Mouse (Mus musculus) frontal cortex, adult 2 months (tissue): ENCODE results near the gene 4932414N04Rik. TPM values are rescaled to one million over a fixed set of nuclear protein-coding genes. Genes with fewer than 3 reads are reported as not detected.
"Not testable (repeated sequence)": the region's sequence is repeated elsewhere in the genome, so short reads cannot be mapped to it uniquely, and the experiment has no call there.

ENCODE experiments used
- DNase-seq, 2 experiments: peaks; one replicate each; pipeline ENCODE4 v3.0.0; 2022; ENCODE audit warnings: low spot score in 1 of 2; ENCODE audit errors: extremely low spot score in 1 of 2
- polyA plus RNA-seq: library from polyadenylated mRNA; depleted of rRNA; stranded (reverse); fragments of >200 nt; gene quantifications from 2 replicates; pipeline ENCODE4 v1.2.3, GENCODE M21; 2012; rRNA removed

The 4932414N04Rik gene
- polyA plus RNA-seq, result not detected in 2 replicates

DNA sequence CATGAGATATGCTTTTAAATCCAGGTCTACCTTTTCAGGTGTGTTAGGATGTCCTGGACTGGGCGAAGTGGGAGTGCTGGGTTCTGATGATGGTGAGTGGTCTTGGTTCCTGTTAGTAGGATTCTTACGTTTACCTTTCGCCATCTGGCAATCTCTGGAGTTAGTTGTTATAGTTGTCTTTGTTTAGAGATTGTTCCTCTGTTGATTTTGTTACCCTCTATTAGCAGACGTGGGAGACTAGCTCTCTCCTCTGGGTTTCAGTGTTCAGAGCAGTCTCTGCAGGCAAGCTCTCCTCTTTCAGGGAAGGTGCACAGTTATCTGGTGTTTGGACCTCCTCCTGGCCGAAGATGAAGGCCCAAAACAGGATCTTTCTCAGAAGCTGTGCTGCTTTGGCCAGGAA is at the start of gene 4932414N04Rik:
Gene 4932414N04Rik, plus strand, starts transcription at position 301 of the 400 bp plus-strand sequence.
- DNase-seq, result not testable (repeated sequence)

DNA sequence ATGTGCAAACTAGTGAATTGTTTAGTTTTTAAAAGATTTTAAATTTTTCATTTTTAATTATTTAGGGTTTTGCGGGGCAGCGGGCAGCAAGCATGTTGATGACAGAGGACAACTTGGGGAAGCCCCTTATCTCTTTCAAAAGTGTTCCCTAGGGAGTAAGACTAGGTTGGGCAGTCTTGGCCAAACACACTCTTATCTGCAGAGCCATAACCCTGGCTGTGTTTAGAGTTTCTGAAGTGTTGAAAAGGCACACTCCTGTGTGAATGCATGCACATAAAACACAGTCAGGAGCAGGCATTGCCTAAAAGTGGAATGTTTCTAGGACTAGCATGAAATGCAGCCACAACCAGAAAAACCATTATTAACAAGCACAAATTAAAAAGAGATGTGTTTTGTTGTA is 75.9 kb downstream of the 4932414N04Rik start:
- no peak for DNase-seq

DNA sequence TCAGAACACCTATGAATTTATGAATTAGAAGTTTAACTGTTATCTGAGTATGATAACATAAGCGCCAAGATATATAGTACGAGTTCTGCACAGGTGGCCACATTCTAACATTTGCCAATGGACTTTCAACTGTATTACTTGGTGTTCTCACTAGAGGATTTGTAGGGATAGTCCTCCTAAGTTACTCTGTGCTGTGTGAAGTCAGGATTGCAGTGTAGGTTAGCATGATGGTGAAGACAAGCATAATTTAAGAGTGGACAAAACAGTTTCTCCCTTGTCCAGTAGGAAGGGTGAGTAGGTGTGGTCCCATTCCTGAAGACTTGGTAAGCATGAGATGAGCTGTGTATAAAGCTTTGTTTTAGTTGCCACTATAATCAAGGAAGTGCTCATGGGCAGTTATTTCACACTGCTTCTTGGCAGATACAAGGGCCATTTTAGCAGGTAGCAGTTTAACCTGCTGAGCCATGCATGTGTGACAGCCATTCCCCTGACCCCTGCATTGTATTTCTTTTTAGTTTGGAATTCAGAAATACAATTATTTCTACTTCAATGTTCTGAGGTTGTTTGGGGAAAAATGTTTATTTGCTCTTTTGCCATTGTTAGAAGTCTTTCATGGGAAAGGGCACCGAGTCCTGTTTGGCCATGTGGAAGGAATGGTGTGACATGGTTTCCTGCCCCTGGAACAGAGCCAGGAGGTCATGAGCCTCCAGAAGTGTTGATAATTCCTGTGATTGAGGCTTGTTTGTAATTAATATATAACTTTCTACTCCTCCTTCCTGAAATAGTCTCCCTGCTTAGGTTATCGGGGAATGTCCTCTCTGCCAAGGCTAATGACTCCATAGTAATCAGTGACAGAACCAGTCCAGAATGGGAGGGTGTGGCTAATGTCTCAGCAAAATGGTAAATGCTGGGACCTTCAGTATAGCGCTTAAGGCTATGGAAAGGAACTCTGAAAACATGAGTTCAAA is 83.8 kb downstream of the 4932414N04Rik start:
- no peak for DNase-seq

DNA sequence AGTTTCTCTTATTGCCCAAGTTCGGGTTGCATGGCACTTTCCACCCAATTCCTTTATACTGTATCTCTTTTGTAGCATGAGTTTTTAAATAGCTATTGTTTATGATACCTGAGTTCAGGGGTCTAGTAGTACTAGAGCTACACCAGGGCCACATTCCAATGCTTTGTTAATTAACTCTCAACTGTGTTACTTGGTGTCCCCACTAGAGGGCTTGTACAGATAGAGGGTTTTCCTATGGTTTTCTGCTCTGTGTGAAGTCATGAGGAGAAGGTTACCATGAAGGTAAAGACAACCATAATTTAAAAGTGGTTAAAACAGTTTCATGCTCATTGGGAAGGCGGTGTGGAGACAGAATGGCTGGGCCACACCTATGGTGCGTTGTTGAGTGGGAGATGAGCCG is 88.3 kb downstream of the 4932414N04Rik start:
- peak in 1 of 2 experiments; percentile 28 for DNase-seq

DNA sequence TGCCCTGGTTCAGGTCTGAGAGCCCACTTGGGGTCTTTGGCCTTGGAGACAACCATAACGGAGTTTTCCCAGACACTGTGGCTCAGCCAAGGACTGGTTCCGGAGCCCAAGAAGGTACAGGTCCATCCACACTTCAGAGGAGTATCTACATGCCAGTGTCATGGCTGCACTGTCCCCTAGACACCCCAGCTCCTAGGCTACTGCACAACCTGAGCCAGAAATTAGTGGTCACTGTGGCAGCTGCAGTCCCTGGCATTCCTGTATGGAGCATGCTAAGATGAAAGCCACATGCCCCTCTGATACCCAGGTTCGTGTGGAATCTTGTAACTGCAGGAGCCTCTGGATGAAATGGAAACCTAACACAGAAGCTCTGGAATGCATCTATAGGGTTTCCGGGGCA is 99.9 kb downstream of the 4932414N04Rik start:
- no peak for DNase-seq

DNA sequence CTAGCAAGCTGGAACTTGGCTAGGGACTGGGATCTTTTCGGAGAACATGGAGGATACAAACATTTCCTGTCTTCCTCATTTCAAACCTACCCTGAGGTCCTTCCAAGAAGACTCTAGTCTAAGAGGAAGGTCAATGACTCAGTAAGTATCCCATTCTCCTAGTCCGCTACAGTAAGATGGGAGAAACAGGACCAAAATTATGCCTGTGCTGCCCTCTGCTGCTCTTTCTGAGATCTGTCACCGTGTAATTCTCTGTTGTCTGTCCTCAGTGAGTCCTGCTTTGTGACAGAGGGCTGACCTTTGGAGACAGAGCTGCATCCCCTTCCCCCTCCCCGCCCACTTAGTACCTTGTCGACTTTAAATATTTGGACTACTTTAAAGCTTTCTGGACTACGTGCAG is 100.5 kb downstream of the 4932414N04Rik start:
- peak in 1 of 2 experiments; percentile 73 for DNase-seq

DNA sequence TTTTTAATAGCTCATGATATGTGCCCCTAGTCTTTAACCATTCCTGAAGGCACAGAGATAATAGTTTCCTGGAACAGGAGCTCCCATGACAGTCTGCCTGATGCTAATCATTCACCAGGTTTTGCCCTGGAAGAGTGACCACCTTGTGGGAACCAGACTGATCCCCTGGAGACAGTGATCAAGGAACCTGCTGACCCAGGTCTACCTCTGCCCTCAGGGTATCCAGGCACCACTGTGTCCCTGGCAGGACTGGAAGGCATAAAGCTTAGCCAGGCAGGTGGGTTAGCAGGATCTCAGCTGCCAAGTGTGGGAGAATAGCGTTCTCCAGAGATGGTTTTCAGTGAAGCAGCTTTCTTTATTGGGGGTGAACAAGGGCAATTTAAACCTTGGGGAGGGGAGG is 109.1 kb downstream of the 4932414N04Rik start:
- no peak for DNase-seq

DNA sequence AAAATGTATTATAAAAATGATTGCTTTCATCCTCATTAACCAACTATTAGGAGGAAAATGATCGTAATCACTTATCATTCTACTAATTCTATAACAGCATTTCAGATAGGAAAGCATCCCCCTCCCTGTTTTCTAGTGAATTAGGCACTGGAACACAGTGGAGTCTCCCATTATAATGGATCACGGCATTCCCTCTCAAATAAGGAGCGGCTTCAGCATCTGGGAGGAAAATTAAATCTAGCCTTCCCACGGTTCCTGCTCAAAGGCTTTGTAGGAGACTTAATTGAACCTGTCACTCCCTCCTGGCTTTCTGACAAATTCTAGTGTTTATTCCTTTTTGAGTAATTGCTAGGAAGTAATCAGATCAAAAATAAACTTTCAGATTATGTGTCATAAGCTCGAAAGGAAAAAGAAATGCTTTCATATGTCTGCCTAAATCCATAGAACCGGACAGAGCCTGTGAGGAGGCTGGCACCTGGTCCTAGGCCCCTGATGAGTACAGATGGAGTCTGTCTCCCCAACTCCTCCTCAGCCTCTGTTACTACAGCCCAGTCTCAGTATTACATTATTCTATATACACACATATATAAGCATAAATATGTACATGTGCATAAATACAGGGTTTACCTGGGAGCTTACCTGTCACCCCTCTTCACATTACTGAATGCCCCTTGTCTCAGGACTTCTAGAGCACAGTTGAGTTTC is 111.1 kb downstream of the 4932414N04Rik start:
- no peak for DNase-seq

DNA sequence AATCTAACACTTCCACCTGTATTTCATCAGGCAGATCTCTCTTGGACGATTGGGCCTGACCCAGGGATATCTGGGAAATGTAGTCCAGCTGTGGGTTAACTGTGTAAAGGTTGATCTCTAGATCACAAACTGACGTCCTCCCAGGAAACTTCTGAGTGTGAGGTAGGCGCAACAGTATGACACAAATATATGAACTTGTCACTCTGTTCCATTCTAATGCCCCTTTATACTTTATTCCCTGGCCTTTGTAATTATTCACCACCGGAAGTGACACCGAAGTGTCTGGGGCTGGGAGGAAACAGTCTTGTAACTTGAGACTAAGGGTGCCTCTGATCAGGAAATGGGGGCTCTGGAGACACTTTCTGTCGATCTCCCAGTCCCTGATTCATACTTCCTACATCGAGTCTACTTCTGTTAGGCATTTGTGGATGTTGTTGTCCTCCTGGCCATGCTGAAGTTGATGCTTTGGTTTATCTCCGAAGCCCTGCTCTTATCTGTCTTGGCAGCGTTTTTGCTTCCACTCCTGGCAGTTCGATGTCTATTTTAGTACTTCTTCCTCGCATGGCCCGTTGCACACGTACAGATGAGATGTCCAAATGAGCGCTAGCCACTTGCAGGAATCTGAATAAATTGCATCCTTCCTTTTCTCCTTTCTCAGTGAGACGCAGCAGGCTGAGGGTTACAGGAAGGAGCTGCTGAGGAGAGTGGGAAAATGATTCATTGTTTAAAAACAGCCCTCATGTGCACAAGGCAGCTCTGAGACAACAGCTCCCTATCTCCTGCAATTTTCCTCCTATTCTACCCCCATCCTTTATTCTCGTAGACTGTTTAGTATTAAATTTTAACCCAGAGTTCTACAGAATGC is 126.2 kb downstream of the 4932414N04Rik start:
- DNase-seq, result peak in 1 of 2 experiments; percentile 28

DNA sequence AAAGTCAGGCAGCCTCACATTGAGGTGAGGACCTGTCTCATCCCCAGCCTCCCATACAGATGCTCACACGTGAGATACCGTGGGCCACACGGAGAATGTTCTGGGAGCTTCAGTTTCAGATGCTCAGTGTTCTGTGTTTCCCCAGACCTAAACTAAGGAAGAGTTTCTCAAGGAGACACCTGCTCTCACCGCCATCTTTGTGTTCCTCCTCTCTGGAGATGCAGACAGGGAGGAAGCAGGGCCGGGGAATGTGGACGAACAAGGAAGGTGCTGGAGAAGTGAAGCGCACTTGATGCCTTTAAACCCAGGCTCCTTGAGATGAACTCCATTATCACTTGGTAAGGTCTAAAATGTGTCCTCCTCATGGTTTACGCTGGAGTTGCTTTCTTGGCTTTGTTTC is 127.4 kb downstream of the 4932414N04Rik start:
- not testable (repeated sequence) for DNase-seq

DNA sequence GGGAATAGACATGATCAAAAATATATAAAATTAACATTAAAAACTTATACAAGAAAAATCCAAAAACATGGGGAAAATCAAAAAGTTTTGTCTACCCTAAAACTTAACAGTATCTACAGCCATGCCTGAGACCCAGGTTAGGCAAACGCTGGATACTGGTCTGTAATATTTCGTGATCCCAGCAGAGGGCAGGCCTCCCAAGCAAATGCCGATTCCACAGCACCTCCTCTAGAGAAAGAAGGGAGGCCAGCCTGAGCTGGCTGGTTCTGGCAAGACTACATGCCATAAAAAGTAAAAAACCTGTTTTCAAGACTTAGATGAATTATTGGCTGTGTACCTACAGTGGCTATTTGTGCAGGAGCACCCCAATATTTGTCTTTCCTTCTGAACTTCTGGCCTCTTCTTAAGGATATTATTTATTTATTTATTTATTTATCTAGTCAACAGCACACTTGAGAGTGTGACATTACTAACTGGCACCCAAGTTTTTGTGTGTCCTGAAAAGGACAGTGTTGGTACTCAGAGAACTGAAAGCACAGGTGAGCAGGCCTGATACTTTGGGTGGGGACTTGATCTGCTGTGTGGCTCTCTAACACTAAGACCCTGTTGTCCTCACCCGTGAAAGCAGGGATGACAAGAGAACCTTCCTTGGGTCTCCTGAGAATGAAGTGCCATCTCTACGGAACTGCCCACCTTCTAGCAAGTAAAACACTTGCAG is 128.6 kb downstream of the 4932414N04Rik start:
- peak; percentile 70 to 94 for DNase-seq

DNA sequence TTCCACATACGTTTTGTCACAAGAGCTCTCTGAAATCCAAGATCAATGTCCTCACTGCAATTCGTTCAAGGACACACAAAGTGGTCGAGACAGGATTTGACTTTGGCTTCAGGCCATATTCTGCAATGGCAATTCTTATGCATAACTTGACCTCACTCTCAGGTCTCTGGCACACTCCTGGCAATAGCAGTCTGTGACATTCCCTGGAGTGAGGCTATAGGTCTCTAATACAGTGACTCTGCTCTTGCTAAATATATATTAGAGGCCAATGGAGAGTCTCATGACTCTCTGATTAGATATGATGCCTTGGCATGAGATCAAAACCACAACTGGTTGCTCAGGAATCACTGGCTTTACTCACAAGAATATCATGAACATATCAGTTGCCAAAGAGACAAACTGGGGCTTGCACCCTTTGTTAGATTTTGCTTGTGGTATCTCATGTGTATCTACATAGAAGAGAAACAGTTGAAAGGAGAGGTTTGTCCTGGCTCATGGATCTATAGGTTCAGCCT is 130.9 kb downstream of the 4932414N04Rik start:
- DNase-seq, result no peak

DNA sequence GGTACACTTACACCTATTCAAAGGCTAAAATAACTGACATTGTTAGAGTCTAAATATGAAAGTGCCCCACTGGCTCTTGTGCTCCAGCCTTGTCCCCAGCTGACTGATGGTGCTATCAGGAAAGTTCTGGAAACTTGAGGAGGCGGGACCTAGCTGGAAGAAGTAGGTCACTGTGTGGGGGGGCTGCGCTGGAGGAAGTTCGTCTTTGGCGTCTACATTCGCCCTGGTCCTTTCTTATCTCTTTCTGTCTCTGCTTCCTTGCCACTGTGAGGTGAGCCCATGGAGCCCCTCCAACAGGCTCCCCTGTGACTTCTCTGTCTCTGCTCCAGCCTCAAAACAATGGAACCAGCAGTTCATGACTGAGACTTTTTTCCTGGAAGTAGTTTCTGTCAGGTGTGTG is 136.0 kb downstream of the 4932414N04Rik start:
- DNase-seq, result no peak

DNA sequence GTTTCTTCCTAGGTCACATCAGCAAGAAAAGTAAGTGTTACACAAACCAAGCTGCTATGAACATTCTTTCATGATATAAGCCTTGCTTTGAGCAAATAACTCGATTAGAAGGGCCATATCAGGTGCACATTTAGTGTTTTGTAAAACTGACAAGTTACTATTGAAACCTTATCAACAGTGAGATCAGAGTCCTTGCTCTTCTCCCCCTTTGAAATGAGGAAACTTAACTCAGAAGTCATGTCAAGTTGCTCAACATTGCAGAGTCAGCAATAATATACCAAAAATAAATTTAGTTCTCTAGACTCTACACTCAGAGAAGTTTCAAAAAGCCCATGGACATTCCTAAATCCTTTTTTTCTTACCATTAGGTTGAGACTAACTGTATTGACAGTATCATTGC is 137.2 kb downstream of the 4932414N04Rik start:
- DNase-seq, result no peak

DNA sequence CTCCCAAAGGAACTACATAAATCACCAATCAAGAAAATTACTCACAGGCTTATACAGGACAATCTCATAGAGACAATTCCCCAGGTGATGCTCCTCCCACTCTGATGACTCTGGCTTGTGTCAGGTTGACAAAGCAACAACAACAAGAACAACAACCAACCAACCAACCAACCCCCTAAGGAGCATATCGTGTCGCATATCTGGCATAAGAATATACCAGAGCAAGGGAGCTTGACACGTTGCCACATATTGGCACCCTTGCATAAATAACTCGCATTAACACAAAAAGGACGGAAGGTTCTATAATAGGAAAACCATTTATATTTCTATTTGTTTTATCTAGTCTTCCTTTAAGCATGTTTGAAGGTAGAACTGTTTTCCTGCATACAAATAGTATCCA is 137.9 kb downstream of the 4932414N04Rik start:
- DNase-seq, result no peak

DNA sequence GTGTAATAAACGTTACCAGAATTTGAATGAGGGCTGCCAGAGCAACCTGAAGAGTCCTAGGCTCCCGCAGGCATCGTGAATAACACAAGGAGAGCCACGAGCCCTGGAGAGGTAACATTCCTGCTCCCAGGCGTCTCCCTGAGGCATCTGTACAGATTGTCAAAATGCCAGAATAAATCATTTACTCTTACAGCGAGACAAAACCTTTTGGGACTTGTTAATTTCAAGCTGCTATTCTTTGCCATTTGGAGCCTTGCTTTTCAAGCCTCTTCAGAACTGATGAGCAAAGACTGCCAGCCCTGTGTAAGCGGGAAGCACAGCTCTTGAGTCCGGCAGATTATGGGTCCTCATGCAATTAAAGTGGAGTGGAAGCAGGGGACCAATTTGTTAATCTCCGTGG is 138.3 kb downstream of the 4932414N04Rik start:
- DNase-seq, result no peak

DNA sequence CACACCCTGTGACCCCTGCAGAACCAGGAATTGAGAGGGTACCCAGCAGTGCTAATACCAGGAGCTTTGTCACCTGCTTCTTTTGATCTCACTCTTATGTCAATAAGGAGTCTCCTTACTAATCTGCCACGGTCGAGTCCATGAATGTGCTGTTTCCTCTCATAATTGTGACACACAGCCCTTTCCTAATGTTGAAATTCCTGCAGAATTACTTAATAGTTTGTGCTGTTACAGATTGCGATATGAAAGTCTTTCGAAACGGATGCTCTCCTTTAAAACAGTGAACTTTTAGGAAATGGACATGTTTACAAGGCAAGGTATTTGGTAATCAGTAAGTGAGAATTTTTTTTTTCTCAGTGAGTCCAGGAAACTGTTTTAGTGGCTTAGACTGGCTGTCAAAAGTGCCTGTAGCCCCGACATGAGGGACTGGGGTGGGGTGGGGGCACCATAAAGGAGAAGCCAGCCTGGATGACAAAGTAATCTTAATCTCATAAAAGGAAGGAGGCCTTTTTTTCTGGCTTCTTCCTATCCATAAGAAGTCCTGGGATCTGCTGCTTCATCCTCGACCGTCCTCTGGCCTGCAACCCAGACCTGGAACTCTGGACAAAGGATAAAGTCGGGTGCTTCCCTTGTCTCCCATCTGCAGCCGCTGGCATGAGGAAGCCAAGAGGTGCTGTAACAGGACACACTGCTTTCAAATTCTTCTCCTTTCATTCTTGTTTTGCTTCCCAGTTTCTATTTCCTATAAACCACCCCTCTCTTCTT is 139.9 kb downstream of the 4932414N04Rik start:
- no peak for DNase-seq

DNA sequence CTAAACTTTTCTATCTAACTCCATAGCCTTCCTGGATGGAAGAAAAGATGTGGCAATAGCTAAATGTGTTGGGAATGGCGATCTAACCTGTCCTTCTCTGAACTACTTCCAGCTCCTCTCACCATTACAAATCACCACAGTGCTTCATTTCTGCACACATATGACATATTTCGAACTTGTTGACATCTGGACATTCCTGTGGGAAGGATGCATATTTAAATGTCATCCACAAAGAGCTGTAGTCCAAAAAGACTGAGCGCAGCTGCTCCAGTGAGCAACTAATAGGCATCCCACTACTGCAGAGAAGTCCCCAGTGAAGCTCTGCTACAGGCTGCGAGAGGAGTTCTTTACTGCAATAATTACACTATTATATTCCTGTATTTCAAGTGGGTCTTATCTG is 140.8 kb downstream of the 4932414N04Rik start:
- no peak for DNase-seq
